Mouse (Mus musculus): ENCODE measurements around the gene Mitf.

Gene Mitf

DNA sequence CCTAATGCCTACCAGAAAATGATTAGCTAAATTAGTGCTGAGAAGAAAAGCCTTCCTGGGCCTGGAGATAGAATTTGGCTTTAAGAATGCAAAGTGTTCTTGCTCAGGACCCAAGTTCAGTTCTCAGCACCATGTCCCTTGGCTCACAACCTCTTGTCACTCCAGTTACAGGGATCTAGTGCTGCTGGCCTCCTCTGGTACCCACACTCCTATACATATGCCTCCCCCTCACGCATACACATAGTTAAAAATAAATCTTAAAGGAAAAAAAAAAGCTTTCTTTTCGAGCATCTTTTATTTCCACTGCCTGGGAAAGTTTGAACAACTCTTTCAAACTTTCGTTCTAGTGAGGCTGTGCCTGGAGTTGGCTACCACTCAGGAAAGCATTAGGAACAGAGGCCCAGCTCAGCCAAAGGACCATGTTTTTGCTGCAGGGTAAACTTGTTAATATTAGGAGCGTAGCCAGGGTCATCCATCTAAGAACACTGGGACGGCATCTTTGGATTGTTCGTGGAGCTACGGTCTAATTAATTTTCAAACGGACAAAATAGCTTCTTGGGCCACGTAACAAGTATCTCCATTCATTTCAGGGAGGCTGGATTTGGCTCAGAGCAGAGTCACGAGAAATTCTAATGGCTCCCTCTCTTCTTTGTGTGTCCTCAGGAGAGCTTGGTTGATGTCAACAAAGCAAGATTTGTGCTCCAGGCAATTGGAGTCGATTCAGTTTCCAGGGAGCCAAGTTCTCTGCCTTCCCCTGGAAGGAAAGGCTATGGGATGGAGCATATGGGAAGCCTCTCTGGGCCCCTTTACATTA lies 239.7 kb downstream of the Mitf start:
- no peak for DNase-seq (ENCODE audit: low read depth)

- no peak for DNase-seq (ENCODE audit: low read depth)
Measured at GRCm38 (mm10) chr6:98047741-98048140, 240.9 kb downstream of the Mitf start.

GRCm38 (mm10) chr6:98048671-98049438 lies 242.0 kb downstream of the Mitf start:
- DNase-seq (ENCODE audit: low read depth) = no peak

GRCm38 (mm10) chr6:98049551-98049950 lies 242.7 kb downstream of the Mitf start:
- DNase-seq (ENCODE audit: low read depth) = no peak

GRCm38 (mm10) chr6:98061878-98062277 lies 255.0 kb downstream of the Mitf start:
- no peak for DNase-seq (ENCODE audit: low read depth)

GRCm38 (mm10) chr6:98064926-98065325 lies 258.1 kb downstream of the Mitf start:
- DNase-seq (ENCODE audit: low read depth) = no peak

DNA sequence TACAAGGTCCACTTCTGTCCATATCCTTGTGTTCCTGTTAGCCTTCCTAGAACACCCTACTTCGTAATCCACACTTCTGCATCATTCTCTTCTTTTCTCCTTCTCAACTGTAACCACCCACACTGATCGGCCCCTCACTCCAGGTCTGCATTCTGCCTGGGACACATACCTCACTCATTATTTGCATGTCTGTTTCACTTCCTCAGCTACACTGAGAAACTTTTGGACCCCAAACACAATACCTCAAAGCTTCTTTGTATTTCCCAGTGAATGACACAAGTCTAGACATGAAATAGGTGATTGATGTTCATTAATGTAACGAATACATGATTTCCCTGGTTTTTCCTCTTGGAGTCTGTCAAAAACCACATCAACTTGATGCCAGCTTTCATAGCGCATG lies 259.6 kb downstream of the Mitf start:
- no peak for DNase-seq (ENCODE audit: low read depth)
